Mouse (Mus musculus): ENCODE results near the gene Pex10. TPM values are rescaled to one million over a fixed set of nuclear protein-coding genes. Genes with fewer than 3 reads are reported as not detected.
"Not testable (repeated sequence)": the region's sequence is repeated elsewhere in the genome, so short reads cannot be mapped to it uniquely, and the experiment has no call there.

Pex10 gene
- polyA plus RNA-seq, 1 experiment from 2014 or later: 4.2 TPM

DNA sequence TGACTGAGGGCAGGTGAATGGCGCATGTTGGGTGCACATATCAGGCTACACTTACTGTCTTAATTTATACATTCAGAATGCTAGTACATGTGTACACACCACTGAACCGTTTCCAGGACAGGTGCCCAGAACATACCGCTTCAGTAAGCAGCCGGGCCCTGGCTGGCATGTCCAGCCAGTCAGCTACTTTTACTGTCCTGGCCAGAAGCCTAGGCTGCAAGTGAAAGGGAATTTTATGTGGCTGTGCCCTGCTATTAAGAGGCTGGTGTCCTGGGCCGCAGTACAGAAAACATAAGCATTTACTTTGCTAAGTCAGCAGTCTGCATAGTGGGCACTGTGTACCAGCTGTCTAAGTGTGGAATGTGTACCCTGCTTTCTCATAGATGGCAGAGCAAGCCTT is 4.1 kb downstream of the Pex10 start:
- ATAC-seq (no peak), DNase-seq (ENCODE audit: low spot score) (no peak)
- Histone ChIP-seq H3K27me3 (replicated peaks; ENCODE audit: control insufficient read depth, insufficient read depth, low read length) (no peaks in the 10 kb centered on the region), H3K4me2 (ENCODE audit: low read length) (no peak overlapping the region), H3K9ac (ENCODE audit: low read length) (no peak overlapping the region), H3K27ac (ENCODE audit: low read depth, low read length) (no peak overlapping the region), H3K36me3 (ENCODE audit: control insufficient read depth, insufficient read depth, low read length) (peaks cover 78% of the 10 kb centered on the region), H3K9me3 (replicated peaks; ENCODE audit: control insufficient read depth, low read length) (no peaks in the 10 kb centered on the region), H3K4me3 (ENCODE audit: low read depth, low read length) (no peak overlapping the region), H3K4me1 (ENCODE audit: control insufficient read depth, insufficient read depth, low read length) (peaks cover 10% of the 10 kb centered on the region)
- 91% methylated on average over 5 of the region's 5 CpGs for WGBS

DNA sequence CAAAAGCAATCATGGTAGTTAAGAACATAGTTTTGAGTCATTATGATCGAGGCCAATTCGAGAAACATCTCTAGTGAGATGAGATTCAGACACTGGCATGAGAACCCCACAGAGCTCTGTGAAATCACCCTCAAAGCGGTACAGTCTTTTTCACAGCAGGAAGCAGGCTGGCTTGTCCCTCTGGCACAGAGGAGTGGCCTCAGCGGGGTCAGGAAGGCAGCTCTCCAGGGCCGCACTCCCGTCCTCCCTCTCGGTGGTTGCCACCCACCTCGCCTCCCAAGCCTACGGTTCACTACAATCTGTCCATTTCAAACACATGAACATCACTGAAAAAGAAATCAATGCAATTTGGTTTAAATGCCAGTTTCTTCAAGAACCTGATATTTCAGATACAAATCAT is 7.6 kb downstream of the Pex10 start:
- Histone ChIP-seq H3K27ac (ENCODE audit: low read depth, low read length) (no peak overlapping the region), H3K4me2 (ENCODE audit: low read length) (no peak overlapping the region), H3K4me1 (ENCODE audit: control insufficient read depth, insufficient read depth, low read length) (no peaks in the 10 kb centered on the region), H3K4me3 (ENCODE audit: low read depth, low read length) (no peak overlapping the region), H3K9me3 (replicated peaks; ENCODE audit: control insufficient read depth, low read length) (no peaks in the 10 kb centered on the region), H3K27me3 (replicated peaks; ENCODE audit: control insufficient read depth, insufficient read depth, low read length) (no peaks in the 10 kb centered on the region), H3K36me3 (ENCODE audit: control insufficient read depth, insufficient read depth, low read length) (peaks cover 92% of the 10 kb centered on the region), H3K9ac (ENCODE audit: low read length) (no peak overlapping the region)
- DNase-seq (ENCODE audit: low spot score): no peak
- ATAC-seq: no peak
- WGBS: 89% methylated on average over 9 of the region's 9 CpGs

DNA sequence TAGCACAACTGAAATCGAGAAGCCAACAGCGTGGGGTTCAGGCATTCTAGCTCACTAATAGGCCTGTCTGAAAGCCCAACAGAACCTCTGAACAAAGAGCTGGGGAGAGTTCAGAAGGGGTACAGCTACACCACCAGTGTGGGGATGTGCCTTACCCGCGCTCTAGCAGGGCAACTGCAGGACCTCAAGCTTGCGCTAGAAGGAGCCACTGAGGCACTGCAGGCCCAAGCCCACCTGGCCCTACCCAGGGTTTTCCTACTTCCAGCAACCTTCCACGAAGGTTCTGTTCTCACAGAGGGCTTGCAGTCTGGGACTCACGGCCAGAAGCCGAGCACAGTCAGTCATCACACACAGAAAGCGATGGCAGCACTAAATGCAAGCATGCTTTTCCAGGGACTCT is 8.3 kb downstream of the Pex10 start:
- DNase-seq (ENCODE audit: low spot score) (no peak), ATAC-seq (no peak)
- no peak overlapping the region for H3K27ac ChIP-seq (ENCODE audit: low read depth, low read length)
- H3K27me3 ChIP-seq (replicated peaks; ENCODE audit: control insufficient read depth, insufficient read depth, low read length): no peaks in the 10 kb centered on the region
- H3K4me1 ChIP-seq (ENCODE audit: control insufficient read depth, insufficient read depth, low read length): no peaks in the 10 kb centered on the region
- H3K4me3 ChIP-seq (ENCODE audit: low read depth, low read length): no peak overlapping the region
- peaks cover 92% of the 10 kb centered on the region for H3K36me3 ChIP-seq (ENCODE audit: control insufficient read depth, insufficient read depth, low read length)
- H3K4me2 ChIP-seq (ENCODE audit: low read length): no peak overlapping the region
- 87% methylated on average over 9 of the region's 9 CpGs for WGBS
- no peaks in the 10 kb centered on the region for H3K9me3 ChIP-seq (replicated peaks; ENCODE audit: control insufficient read depth, low read length)
- no peak overlapping the region for H3K9ac ChIP-seq (ENCODE audit: low read length)

DNA sequence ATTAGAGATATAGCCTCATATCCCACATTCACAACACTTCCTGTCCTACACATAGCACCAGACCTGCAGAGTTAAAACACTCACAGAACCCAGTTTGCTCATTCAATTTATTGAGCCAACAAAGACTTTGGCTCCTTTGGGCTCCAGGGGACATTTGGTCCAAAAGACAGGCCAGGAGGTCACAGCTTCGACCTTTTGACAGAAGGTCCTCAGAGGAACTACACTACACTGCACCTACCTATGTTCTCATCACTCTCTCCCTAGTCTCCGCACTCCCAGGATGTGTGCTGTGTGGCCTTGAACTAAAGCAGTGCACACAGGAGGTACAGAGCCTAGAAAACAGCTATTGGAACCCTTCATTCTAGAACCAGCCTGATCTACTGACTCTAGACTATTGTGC is 9.0 kb downstream of the Pex10 start:
- H3K9me3 ChIP-seq (replicated peaks; ENCODE audit: control insufficient read depth, low read length): no peaks in the 10 kb centered on the region
- no peak overlapping the region for H3K4me3 ChIP-seq (ENCODE audit: low read depth, low read length)
- no peak overlapping the region for H3K4me2 ChIP-seq (ENCODE audit: low read length)
- peaks cover 92% of the 10 kb centered on the region for H3K36me3 ChIP-seq (ENCODE audit: control insufficient read depth, insufficient read depth, low read length)
- H3K27me3 ChIP-seq (replicated peaks; ENCODE audit: control insufficient read depth, insufficient read depth, low read length): no peaks in the 10 kb centered on the region
- no peak for DNase-seq (ENCODE audit: low spot score)
- no peaks in the 10 kb centered on the region for H3K4me1 ChIP-seq (ENCODE audit: control insufficient read depth, insufficient read depth, low read length)
- H3K27ac ChIP-seq (ENCODE audit: low read depth, low read length): no peak overlapping the region
- no peak for ATAC-seq
- WGBS: 93% methylated on average over 2 of the region's 2 CpGs
- H3K9ac ChIP-seq (ENCODE audit: low read length): no peak overlapping the region

DNA sequence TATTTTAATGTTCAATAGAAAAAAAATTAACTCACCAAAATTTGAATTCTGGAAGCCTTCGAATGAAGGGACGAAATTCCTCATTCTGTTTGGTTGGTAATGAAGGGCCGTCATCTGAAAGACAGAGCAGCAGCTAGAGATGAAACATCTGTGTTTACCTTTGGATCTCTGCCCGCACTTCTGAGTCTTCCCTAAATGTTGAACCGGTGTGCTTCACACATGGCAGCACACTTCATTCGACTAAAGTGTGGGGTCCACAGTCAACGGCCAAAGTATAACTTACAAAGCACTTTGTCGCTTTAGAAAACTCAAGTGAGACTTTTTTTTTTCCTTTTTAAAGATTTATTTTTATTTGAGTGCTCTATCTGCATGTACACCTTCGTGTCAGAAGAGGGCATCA is 9.9 kb downstream of the Pex10 start:
- 86% methylated on average over 9 of the region's 9 CpGs for WGBS
- Histone ChIP-seq H3K27me3 (replicated peaks; ENCODE audit: control insufficient read depth, insufficient read depth, low read length) (no peaks in the 10 kb centered on the region), H3K9me3 (replicated peaks; ENCODE audit: control insufficient read depth, low read length) (no peaks in the 10 kb centered on the region), H3K4me2 (ENCODE audit: low read length) (no peak overlapping the region), H3K4me1 (ENCODE audit: control insufficient read depth, insufficient read depth, low read length) (no peaks in the 10 kb centered on the region), H3K9ac (ENCODE audit: low read length) (no peak overlapping the region), H3K27ac (ENCODE audit: low read depth, low read length) (no peak overlapping the region), H3K4me3 (ENCODE audit: low read depth, low read length) (no peak overlapping the region), H3K36me3 (ENCODE audit: control insufficient read depth, insufficient read depth, low read length) (peaks cover 90% of the 10 kb centered on the region)
- DNase-seq (ENCODE audit: low spot score) (no peak), ATAC-seq (no peak)

DNA sequence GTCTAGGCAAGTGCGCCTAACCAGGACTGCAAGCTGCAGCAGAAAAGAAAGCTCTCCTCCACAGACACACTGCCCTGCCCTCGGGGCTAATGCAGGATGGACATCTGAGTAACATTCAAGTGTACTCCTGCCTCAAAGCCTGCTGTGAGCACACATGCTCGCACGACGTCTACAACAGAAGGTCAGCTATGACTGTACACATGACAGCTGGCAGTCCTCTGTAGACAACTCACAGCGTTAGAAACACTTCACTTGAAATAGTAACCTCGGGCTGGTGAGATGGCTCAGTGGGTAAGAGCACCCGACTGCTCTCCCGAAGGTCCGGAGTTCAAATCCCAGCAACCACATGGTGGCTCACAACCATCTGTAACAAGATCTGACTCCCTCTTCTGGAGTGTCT is 12.0 kb downstream of the Pex10 start:
- ATAC-seq; H3K4me2 ChIP-seq (ENCODE audit: low read length): not testable (repeated sequence)
- WGBS: 94% methylated on average over 10 of the region's 10 CpGs

DNA sequence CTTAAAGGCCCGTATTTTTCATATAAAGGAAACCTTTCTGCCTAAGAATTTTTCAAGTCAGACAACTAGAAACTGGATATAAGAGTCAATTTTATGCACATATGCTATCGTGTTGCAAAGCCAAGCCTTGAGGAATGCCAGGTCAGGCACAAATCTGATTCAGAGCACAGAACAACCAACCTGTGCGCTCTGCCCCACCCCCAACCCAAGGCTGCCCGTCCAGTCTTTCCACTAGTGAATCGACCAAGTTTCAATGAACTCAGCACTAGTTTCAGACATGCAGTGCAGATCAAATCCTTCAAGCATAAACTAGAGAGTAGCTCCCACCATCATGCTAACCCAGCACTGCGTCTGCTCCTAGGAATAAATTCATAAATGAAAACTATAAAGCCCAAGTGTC is 12.8 kb downstream of the Pex10 start:
- Histone ChIP-seq H3K4me3 (ENCODE audit: low read depth, low read length) (no peak overlapping the region), H3K36me3 (ENCODE audit: control insufficient read depth, insufficient read depth, low read length) (peaks cover 82% of the 10 kb centered on the region), H3K9ac (ENCODE audit: low read length) (no peak overlapping the region), H3K4me2 (ENCODE audit: low read length) (no peak overlapping the region), H3K27ac (ENCODE audit: low read depth, low read length) (no peak overlapping the region), H3K27me3 (replicated peaks; ENCODE audit: control insufficient read depth, insufficient read depth, low read length) (no peaks in the 10 kb centered on the region), H3K4me1 (ENCODE audit: control insufficient read depth, insufficient read depth, low read length) (peaks cover 3% of the 10 kb centered on the region), H3K9me3 (replicated peaks; ENCODE audit: control insufficient read depth, low read length) (no peaks in the 10 kb centered on the region)
- no peak for DNase-seq (ENCODE audit: low spot score)
- no peak for ATAC-seq
- 89% methylated on average over 6 of the region's 6 CpGs for WGBS

More for the DNA sequence above, 12.0 kb downstream of the Pex10 start:
- not testable (repeated sequence) for H3K9me3 ChIP-seq (replicated peaks; ENCODE audit: control insufficient read depth, low read length); H3K4me1 ChIP-seq (ENCODE audit: control insufficient read depth, insufficient read depth, low read length); H3K27me3 ChIP-seq (replicated peaks; ENCODE audit: control insufficient read depth, insufficient read depth, low read length); DNase-seq (ENCODE audit: low spot score); H3K9ac ChIP-seq (ENCODE audit: low read length); H3K4me3 ChIP-seq (ENCODE audit: low read depth, low read length); H3K27ac ChIP-seq (ENCODE audit: low read depth, low read length)
- H3K36me3 ChIP-seq (ENCODE audit: control insufficient read depth, insufficient read depth, low read length): peaks cover 89% of the 10 kb centered on the region

DNA sequence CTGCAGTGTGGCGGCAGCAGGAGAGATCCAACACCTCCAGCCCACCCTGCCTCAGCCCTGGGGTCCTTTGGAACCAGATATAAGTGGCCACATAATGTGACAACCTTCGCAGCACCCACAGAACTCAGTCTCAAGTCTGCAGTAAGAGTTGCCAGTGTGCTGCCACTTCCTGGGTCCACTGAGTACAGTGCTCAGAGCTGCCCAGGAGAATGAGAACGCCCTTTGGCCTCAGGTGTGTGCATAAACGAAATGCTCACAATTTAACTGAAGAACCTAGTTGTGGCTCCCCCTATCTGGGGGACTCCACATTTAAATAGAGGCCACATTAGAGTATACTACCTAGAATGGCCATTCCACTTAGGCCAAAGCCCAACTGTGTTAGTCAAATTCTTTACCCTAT is 16.7 kb downstream of the Pex10 start:
- ATAC-seq: no peak
- H3K36me3 ChIP-seq (ENCODE audit: control insufficient read depth, insufficient read depth, low read length): peaks cover 46% of the 10 kb centered on the region
- no peak for DNase-seq (ENCODE audit: low spot score)
- H3K4me2 ChIP-seq (ENCODE audit: low read length): no peak overlapping the region
- H3K9ac ChIP-seq (ENCODE audit: low read length): no peak overlapping the region
- no peak overlapping the region for H3K27ac ChIP-seq (ENCODE audit: low read depth, low read length)
- WGBS: 88% methylated on average over 4 of the region's 4 CpGs
- no peak overlapping the region for H3K4me3 ChIP-seq (ENCODE audit: low read depth, low read length)
- H3K9me3 ChIP-seq (replicated peaks; ENCODE audit: control insufficient read depth, low read length): no peaks in the 10 kb centered on the region
- H3K27me3 ChIP-seq (replicated peaks; ENCODE audit: control insufficient read depth, insufficient read depth, low read length): no peaks in the 10 kb centered on the region
- H3K4me1 ChIP-seq (ENCODE audit: control insufficient read depth, insufficient read depth, low read length): peaks cover 11% of the 10 kb centered on the region

DNA sequence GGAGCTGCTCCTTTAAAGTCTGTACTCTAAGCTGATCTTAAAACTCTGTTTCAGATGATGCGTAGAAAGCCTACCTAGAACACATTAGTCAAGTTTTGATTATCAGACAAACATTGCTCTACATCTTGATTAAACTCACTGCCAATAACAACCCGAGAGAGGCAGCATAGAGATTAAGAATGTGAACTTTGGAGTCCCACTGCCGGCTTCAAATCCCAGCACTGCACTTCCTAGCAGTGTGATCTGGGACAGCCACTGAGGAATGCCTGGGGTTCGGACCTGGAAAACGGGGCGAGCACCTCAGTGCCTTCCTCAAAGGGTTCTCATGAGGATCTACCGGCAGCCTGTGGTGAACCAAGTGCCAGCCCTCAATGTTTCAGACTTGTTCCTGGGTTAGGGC is 17.5 kb downstream of the Pex10 start:
- DNase-seq (ENCODE audit: low spot score) (no peak), ATAC-seq (no peak)
- Histone ChIP-seq H3K4me2 (ENCODE audit: low read length) (no peak overlapping the region), H3K27me3 (replicated peaks; ENCODE audit: control insufficient read depth, insufficient read depth, low read length) (no peaks in the 10 kb centered on the region), H3K9ac (ENCODE audit: low read length) (no peak overlapping the region), H3K27ac (ENCODE audit: low read depth, low read length) (no peak overlapping the region), H3K4me1 (ENCODE audit: control insufficient read depth, insufficient read depth, low read length) (peaks cover 11% of the 10 kb centered on the region), H3K36me3 (ENCODE audit: control insufficient read depth, insufficient read depth, low read length) (peaks cover 47% of the 10 kb centered on the region), H3K4me3 (ENCODE audit: low read depth, low read length) (0 out of 2 replicates have a peak overlapping the region, but pooled peaks have one; percentile 88), H3K9me3 (replicated peaks; ENCODE audit: control insufficient read depth, low read length) (no peaks in the 10 kb centered on the region)
- WGBS: 92% methylated on average over 7 of the region's 7 CpGs

All from forebrain, embryonic 14.5 days (tissue).